Mouse (Mus musculus) thymus, postnatal 4 days (tissue): Measurements from ENCODE around the gene Llcfc1.

ENCODE experiments used
- DNase-seq: peaks from one replicate; pipeline ENCODE4 v3.0.0; 2021

Gene Llcfc1

GRCm38 (mm10) chr6:41684131-41684530, at the start of gene Llcfc1:
Gene Llcfc1 (plus strand): TSS chr6:41684431.
- DNase-seq = no peak

- DNase-seq = no peak
Observed at GRCm38 (mm10) chr6:41635211-41635610, 49.0 kb upstream of the Llcfc1 start.

- DNase-seq = no peak
Observed at GRCm38 (mm10) chr6:41636178-41636577, 48.1 kb upstream of the Llcfc1 start, which contains the start of gene Trpv6. Gene Trpv6 (minus strand): TSS chr6:41636405.

GRCm38 (mm10) chr6:41637393-41637792, 46.8 kb upstream of the Llcfc1 start:
- no peak for DNase-seq

GRCm38 (mm10) chr6:41637927-41638506, 46.2 kb upstream of the Llcfc1 start:
- no peak for DNase-seq

- DNase-seq = no peak
Observed at GRCm38 (mm10) chr6:41640449-41640848, 43.8 kb upstream of the Llcfc1 start.

- no peak for DNase-seq
Observed at GRCm38 (mm10) chr6:41641173-41641866, 42.9 kb upstream of the Llcfc1 start.

GRCm38 (mm10) chr6:41642765-41643164, 41.5 kb upstream of the Llcfc1 start:
- no peak for DNase-seq

- no peak for DNase-seq
Observed at GRCm38 (mm10) chr6:41643227-41643626, 41.0 kb upstream of the Llcfc1 start.

GRCm38 (mm10) chr6:41646220-41646619, 38.0 kb upstream of the Llcfc1 start:
- no peak for DNase-seq

GRCm38 (mm10) chr6:41646672-41647071, 37.6 kb upstream of the Llcfc1 start:
- no peak for DNase-seq

GRCm38 (mm10) chr6:41653173-41653572, 31.1 kb upstream of the Llcfc1 start:
- DNase-seq = no peak

- no peak for DNase-seq
Observed at GRCm38 (mm10) chr6:41654648-41655047, 29.6 kb upstream of the Llcfc1 start.

GRCm38 (mm10) chr6:41658487-41658886, 25.7 kb upstream of the Llcfc1 start:
- DNase-seq = no peak

- DNase-seq = peak; percentile 32
Observed at GRCm38 (mm10) chr6:41662320-41662719, 21.9 kb upstream of the Llcfc1 start.

- DNase-seq = no peak
Observed at GRCm38 (mm10) chr6:41676530-41676929, 7.7 kb upstream of the Llcfc1 start.

- no peak for DNase-seq
Observed at GRCm38 (mm10) chr6:41680669-41681068, 3.6 kb upstream of the Llcfc1 start, which contains the start of gene Trpv5. Gene Trpv5 (minus strand): TSS chr6:41680769.

GRCm38 (mm10) chr6:41681656-41682055, 2.6 kb upstream of the Llcfc1 start:
- DNase-seq = no peak

GRCm38 (mm10) chr6:41684911-41685310, 680 bp downstream of the Llcfc1 start:
- DNase-seq = no peak

- no peak for DNase-seq
Observed at GRCm38 (mm10) chr6:41685596-41685995, 1.4 kb downstream of the Llcfc1 start.

- DNase-seq = no peak
Observed at GRCm38 (mm10) chr6:41692200-41692599, 8.0 kb downstream of the Llcfc1 start.

GRCm38 (mm10) chr6:41694407-41694806, 10.2 kb downstream of the Llcfc1 start:
- no peak for DNase-seq

- no peak for DNase-seq
Observed at GRCm38 (mm10) chr6:41701245-41701644, 17.0 kb downstream of the Llcfc1 start.

GRCm38 (mm10) chr6:41702928-41703327, 18.7 kb downstream of the Llcfc1 start:
- peak; percentile 78 for DNase-seq

- DNase-seq = no peak
Observed at GRCm38 (mm10) chr6:41704123-41704522, 19.9 kb downstream of the Llcfc1 start, which contains the start of gene Kel. Gene Kel (minus strand): TSS chr6:41704339.
